11 mouse cellular contexts compared by ENCODE assay signal in the genomic region with DNA sequence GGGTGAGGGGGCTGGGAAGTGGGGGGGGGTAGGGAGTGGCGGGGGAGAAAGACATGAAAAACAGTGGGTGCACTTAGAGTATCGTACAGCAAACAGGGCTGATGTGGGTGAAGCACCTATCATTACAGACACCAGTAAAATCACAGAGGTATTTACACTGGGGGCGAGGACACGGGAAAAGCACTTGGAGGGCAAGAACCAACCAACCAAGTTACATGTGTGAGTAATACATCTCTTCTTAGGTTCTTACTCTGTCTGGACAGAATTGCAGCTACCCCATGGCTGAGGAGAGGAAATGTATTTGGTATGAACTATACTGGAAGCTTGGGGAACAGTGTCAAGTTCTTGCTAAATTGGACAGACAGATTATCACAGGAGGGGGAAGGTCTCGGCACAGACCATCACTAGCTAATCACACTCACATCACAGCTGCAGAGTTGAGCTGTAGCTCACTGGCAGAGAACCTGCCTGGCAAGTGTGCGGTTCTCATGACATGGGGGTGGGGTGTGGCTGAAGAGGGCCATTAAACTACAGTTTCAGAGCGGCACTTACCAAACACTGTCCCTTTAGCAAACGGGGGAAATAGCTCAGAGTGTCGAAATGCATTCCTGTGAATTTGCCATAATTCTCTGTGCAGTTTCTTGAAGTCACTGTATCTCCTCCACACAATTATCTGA. TPM values are rescaled to one million over a fixed set of nuclear protein-coding genes. Genes with fewer than 3 reads are reported as not detected.
A peak's percentile ranks its signal among the peaks of the same experiment; 100 is the strongest.
DNase-seq lines count a peak whose midpoint lies in the region; ATAC-seq and TF ChIP-seq lines count a peak whose summit lies in the region.
"Had no signal": no experiment of that assay in that cellular context is flagged by ENCODE, and none has a peak within 500 bp of the region (broad histone marks: within the 10 kb centered on the region; RNA-seq: fewer than 3 reads in every experiment).

No protein-coding gene starts in this region.

- WGBS in intestine, embryonic 16.5 days: 54% methylated on average over 9 of the region's 9 CpGs

- H3K4me1 ChIP-seq in intestine, embryonic 16.5 days (ENCODE audit: control insufficient read depth, insufficient read depth, low read length): peaks cover 28% of the 10 kb centered on the region

- DNase-seq in gastrocnemius, adult 2 months: peak; percentile 52
- DNase-seq in gastrocnemius, postnatal 25 days: no peak
- DNase-seq in adipocyte (ENCODE audit: low spot score): peak; percentile 14
- DNase-seq in lung, postnatal 36 days: peak; percentile 70
- DNase-seq in left cerebral cortex, adult 18-20 months (ENCODE audit: low spot score in 2 of 2): no peak
- DNase-seq in Muller cell, postnatal 12 days (ENCODE audit: inconsistent ontology term): no peak
- DNase-seq in kidney, postnatal 14 days: no peak
- DNase-seq: cerebellum, postnatal 14 days had no signal

- no peaks in the 10 kb centered on the region for H3K9me3 ChIP-seq in intestine, embryonic 16.5 days (ENCODE audit: control insufficient read depth, low read length)
- H3K9me3 ChIP-seq: liver, embryonic 12.5 days had no signal

- intact Hi-C loops in gastrocnemius, adult 2 months (cut with DNase I): no loop called here

- H3K27me3 ChIP-seq in intestine, embryonic 16.5 days (replicated peaks; ENCODE audit: control insufficient read depth, insufficient read depth, low read length): no peaks in the 10 kb centered on the region
- H3K27me3 ChIP-seq: liver, embryonic 12.5 days had no signal

- H3K36me3 ChIP-seq in intestine, embryonic 16.5 days (ENCODE audit: control insufficient read depth, insufficient read depth, low read length): 0 out of 2 replicates have a peak, but pooled peaks cover 7% of the 10 kb centered on the region

- ATAC-seq in intestine, embryonic 16.5 days: peak; percentile 87
- ATAC-seq: liver, embryonic 12.5 days; midbrain, embryonic 16.5 days had no signal

- H3K9ac ChIP-seq in intestine, embryonic 16.5 days (ENCODE audit: low read depth, low read length): no peak overlapping the region
- H3K9ac ChIP-seq: liver, embryonic 12.5 days had no signal

- no peak for TF ChIP-seq CTCF in gastrocnemius, adult 2 months (IDR thresholded peaks at IDR 0.05)

- peak overlapping the region; percentile 3; the same call in 1 of the 2 replicates for H3K27ac ChIP-seq in gastrocnemius, adult 2 months
- peak overlapping the region; percentile 67 for H3K27ac ChIP-seq in intestine, embryonic 16.5 days (ENCODE audit: low read length)
- H3K27ac ChIP-seq: liver, embryonic 12.5 days had no signal

- 0 out of 2 replicates have a peak overlapping the region, but pooled peaks have one; percentile 9 for H3K4me2 ChIP-seq in intestine, embryonic 16.5 days (ENCODE audit: low read depth, low read length)
- H3K4me2 ChIP-seq: liver, embryonic 12.5 days had no signal

- peak overlapping the region; percentile 3; the same call in 1 of the 2 replicates for H3K4me3 ChIP-seq in gastrocnemius, adult 2 months
- H3K4me3 ChIP-seq in intestine, embryonic 16.5 days (ENCODE audit: low read length): no peak overlapping the region
- H3K4me3 ChIP-seq: liver, embryonic 12.5 days had no signal

RNA-seq across cellular contexts. Expression of gene Rps6kc1, which starts 12.5 kb away (rescaled TPM):
- total RNA-seq in gastrocnemius, adult 2 months (2021): 10 to 100 TPM; 18.3 to 19.7 TPM
- total RNA-seq in gastrocnemius, postnatal 25 days (2021): 10 to 100 TPM; 11.2 to 14.8 TPM
- polyA plus RNA-seq in intestine, embryonic 16.5 days (2015; fragmentation: Nextera tagmentation; extraction: Ambion mirVana): 11.8 and 12.1 TPM in 2 replicates
- total RNA-seq in left cerebral cortex, adult 18-20 months (2021): 100 to 1,000 TPM; 138 to 147 TPM

RNA-seq across cellular contexts. Expression of gene Angel2, which starts 25.9 kb away (rescaled TPM):
- 10 to 100 TPM; 29.3 to 29.8 TPM for total RNA-seq in gastrocnemius, adult 2 months (2021)
- total RNA-seq in gastrocnemius, postnatal 25 days (2021): 10 to 100 TPM; 20.7 to 24.6 TPM
- 30.9 and 33.6 TPM in 2 replicates for polyA plus RNA-seq in intestine, embryonic 16.5 days (2015; fragmentation: Nextera tagmentation; extraction: Ambion mirVana)
- 10 to 100 TPM; 56.2 to 56.7 TPM for total RNA-seq in left cerebral cortex, adult 18-20 months (2021)

Comparison
In these comparisons a context has a peak if more than half of its experiments do, and no peak if none do; other contexts are left out.
1. DNase-seq: peak in gastrocnemius, adult 2 months (single experiment), adipocyte (single experiment) and lung, postnatal 36 days (single experiment); none in gastrocnemius, postnatal 25 days (single experiment), left cerebral cortex, adult 18-20 months (0 of 2), Muller cell, postnatal 12 days (single experiment) and kidney, postnatal 14 days (single experiment).
2. RNA of gene Rps6kc1, which starts 12.5 kb away (total RNA-seq): 138 to 147 TPM in left cerebral cortex, adult 18-20 months; 18.3 to 19.7 TPM in gastrocnemius, adult 2 months and 11.2 to 14.8 TPM in gastrocnemius, postnatal 25 days; every median in the first group is over 4 times any median in the second.